Mouse (Mus musculus) C2C12 (cell line): Measurements from ENCODE around the gene Pik3cg. TPM values are rescaled to one million over a fixed set of nuclear protein-coding genes. Genes with fewer than 3 reads are reported as not detected.

ENCODE experiments used
- H3K27me3 ChIP-seq: one replicate; pipeline ENCODE4 v1.6.1; 2011; ENCODE audit not compliant: control insufficient read depth, insufficient read depth, insufficient read length
- H3K36me3 ChIP-seq: one replicate; pipeline ENCODE4 v1.6.1; 2011; ENCODE audit not compliant: control insufficient read depth, insufficient read depth
- H3K4me3 ChIP-seq: one replicate; pipeline ENCODE4 v1.5.1; 2011; ENCODE audit warnings: mild to moderate bottlenecking, control low read depth; ENCODE audit not compliant: poor library complexity, insufficient read depth, severe bottlenecking
- H3K79me2 ChIP-seq: one replicate; pipeline ENCODE4 v1.6.1; 2011; ENCODE audit not compliant: control insufficient read depth, insufficient read depth
- H3K79me3 ChIP-seq: one replicate; pipeline ENCODE4 v1.6.1; 2011; ENCODE audit warnings: low read depth, control low read depth
- H3ac ChIP-seq: one replicate; pipeline ENCODE3; 2011; ENCODE audit warnings: low read depth; ENCODE audit not compliant: control insufficient read depth, insufficient read length
- CEBPB ChIP-seq: IDR thresholded peaks from one replicate; pipeline ENCODE4 v1.6.1; 2011; ENCODE audit warnings: low read depth, mild to moderate bottlenecking, control low read depth, moderate library complexity
- CTCF ChIP-seq: IDR thresholded peaks from one replicate; pipeline ENCODE4 v1.5.1; 2011; ENCODE audit not compliant: control insufficient read depth, insufficient read depth, insufficient read length
- FOSL1 ChIP-seq: IDR thresholded peaks from one replicate; pipeline ENCODE4 v1.8.0; 2011; ENCODE audit warnings: mild to moderate bottlenecking, low read length; ENCODE audit not compliant: poor library complexity, insufficient read depth, severe bottlenecking
- MAX ChIP-seq: IDR thresholded peaks from one replicate; pipeline ENCODE4 v1.6.1; 2011; ENCODE audit warnings: mild to moderate bottlenecking, control low read depth
- MYOD1 ChIP-seq: IDR thresholded peaks from one replicate; pipeline ENCODE4 v1.6.1; 2011; ENCODE audit warnings: low read depth; ENCODE audit not compliant: control insufficient read depth, insufficient read length
- MYOG ChIP-seq: IDR thresholded peaks from one replicate; pipeline ENCODE4 v1.6.1; 2011; ENCODE audit not compliant: control insufficient read depth, insufficient read length; ENCODE audit errors: extremely low read depth
- USF1 ChIP-seq: IDR thresholded peaks from one replicate; pipeline ENCODE4 v1.6.1; 2011; ENCODE audit warnings: low read depth, mild to moderate bottlenecking, control low read depth, moderate library complexity
- polyA plus RNA-seq: library from polyadenylated mRNA; unstranded; fragments of >200 nt; fragmentation: generic; extraction: Trizol; gene quantifications from one replicate; pipeline ENCODE4 v1.2.1, GENCODE M21; 2012; ENCODE audit warnings: missing spikeins

The Pik3cg gene
- polyA plus RNA-seq, 1 experiment, result not detected

GRCm38 (mm10) chr12:32201070-32201585 lies 7.3 kb downstream of the Pik3cg start:
- Histone ChIP-seq H3K79me3 (no peaks in the 10 kb centered on the region), H3K4me3 (no peak overlapping the region)

DNA sequence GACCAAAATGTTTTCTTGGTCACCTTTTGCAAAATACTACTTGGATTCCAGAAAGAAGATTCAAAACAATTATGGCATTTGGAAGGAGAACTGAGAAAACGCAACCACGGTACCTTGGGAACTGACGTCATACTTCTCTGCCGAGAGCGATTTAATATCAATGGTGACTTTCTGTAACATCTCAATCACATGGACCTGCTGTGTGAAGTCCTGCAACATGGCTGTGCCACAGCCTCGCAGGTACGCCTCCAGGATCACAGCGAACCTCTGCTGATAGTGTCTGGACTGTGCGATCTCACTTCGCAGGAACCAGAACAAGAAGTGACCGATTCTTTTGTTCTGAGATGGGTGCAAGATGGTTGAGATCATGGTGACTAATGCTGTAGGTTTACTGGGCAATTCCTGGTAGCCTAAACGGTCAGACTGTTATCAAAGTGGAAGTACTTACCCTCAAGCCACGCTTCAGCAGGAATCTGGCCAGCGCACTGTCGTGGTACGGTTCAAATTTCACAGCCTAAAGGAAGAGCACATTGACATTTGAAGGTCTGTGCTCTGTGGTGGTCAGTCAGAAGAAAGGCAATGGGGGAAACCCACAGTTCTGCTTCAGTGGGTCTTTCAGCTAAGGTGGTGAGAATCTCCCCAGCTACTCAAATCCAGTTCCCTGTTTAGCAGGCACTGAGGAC lies 7.9 kb downstream of the Pik3cg start:
- no peaks in the 10 kb centered on the region for H3K27me3 ChIP-seq
- H3ac ChIP-seq, result no peak overlapping the region
- no peaks in the 10 kb centered on the region for H3K79me3 ChIP-seq
- TF ChIP-seq CTCF, result no peak
- no peak for TF ChIP-seq CEBPB
- TF ChIP-seq MYOD1, result no peak
- TF ChIP-seq MYOG, result no peak
- TF ChIP-seq USF1, result no peak
- TF ChIP-seq FOSL1, result no peak
- TF ChIP-seq MAX, result no peak
- no peaks in the 10 kb centered on the region for H3K79me2 ChIP-seq
- H3K4me3 ChIP-seq, result no peak overlapping the region
- no peaks in the 10 kb centered on the region for H3K36me3 ChIP-seq

More at GRCm38 (mm10) chr12:32201070-32201585, 7.3 kb downstream of the Pik3cg start:
- no peak overlapping the region for H3ac ChIP-seq
- TF ChIP-seq FOSL1 (no peak), MYOD1 (no peak), USF1 (no peak), MAX (no peak), CTCF (no peak), CEBPB (no peak)
- no peaks in the 10 kb centered on the region for H3K79me2 ChIP-seq
- H3K27me3 ChIP-seq, result no peaks in the 10 kb centered on the region
- no peaks in the 10 kb centered on the region for H3K36me3 ChIP-seq

DNA sequence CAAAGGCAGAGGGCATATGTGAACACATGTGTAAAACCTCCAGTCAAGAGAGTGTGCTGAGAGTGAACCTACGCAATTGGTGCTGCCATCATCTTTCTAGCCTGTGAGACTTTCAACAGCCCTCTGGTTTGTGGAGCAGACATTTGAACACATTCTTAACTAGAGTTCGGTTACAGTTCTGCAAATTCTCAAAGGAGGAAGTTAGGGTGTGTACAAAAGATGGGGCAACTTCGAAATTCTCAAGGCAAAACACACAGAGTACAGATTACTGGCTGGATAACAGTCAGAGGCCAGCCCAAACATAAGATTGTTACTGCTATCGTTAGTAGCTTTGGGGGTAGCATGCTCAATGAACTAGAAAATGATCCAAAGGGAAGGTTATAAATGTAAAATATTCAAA lies 9.0 kb downstream of the Pik3cg start:
- H3K36me3 ChIP-seq, result no peaks in the 10 kb centered on the region

DNA sequence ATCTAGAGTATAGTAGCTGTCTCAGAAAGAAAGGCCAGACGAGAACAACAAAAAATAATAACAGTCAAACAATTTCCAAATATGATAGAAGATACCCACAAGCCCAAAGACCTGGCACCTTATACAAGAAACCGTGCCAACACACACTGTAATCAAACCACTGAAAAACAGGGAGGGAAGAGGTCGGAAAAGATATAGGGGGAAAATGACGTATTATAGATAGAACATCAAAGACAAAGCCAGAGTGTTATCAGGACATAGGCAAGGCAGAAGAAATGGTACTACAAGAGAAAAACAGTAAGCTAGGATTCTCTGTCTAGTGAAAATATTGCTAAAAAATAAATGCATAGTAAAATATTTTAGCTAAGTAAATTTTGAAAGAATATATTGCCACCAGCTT lies 10.4 kb downstream of the Pik3cg start:
- TF ChIP-seq FOSL1 (no peak), MYOD1 (no peak), MAX (no peak), CEBPB (no peak), CTCF (no peak), MYOG (no peak), USF1 (no peak)
- no peaks in the 10 kb centered on the region for H3K27me3 ChIP-seq

More for the DNA sequence above, 9.0 kb downstream of the Pik3cg start:
- Histone ChIP-seq H3K4me3 (no peak overlapping the region), H3K79me3 (no peaks in the 10 kb centered on the region), H3K79me2 (no peaks in the 10 kb centered on the region), H3ac (no peak overlapping the region), H3K27me3 (no peaks in the 10 kb centered on the region)
- TF ChIP-seq MAX (no peak), CTCF (no peak), MYOD1 (no peak), FOSL1 (no peak), MYOG (no peak), CEBPB (no peak), USF1 (no peak)

GRCm38 (mm10) chr12:32195000-32195399 lies 13.5 kb downstream of the Pik3cg start:
- Histone ChIP-seq H3K79me3 (no peaks in the 10 kb centered on the region), H3K4me3 (no peak overlapping the region), H3K79me2 (no peaks in the 10 kb centered on the region), H3K36me3 (no peaks in the 10 kb centered on the region), H3ac (no peak overlapping the region), H3K27me3 (no peaks in the 10 kb centered on the region)
- no peak for TF ChIP-seq MAX
- TF ChIP-seq FOSL1, result no peak
- no peak for TF ChIP-seq CEBPB
- TF ChIP-seq MYOD1, result no peak
- TF ChIP-seq MYOG, result no peak
- no peak for TF ChIP-seq USF1
- no peak for TF ChIP-seq CTCF

More for the DNA sequence above, 10.4 kb downstream of the Pik3cg start:
- Histone ChIP-seq H3ac (no peak overlapping the region), H3K36me3 (no peaks in the 10 kb centered on the region), H3K79me3 (no peaks in the 10 kb centered on the region), H3K4me3 (no peak overlapping the region), H3K79me2 (no peaks in the 10 kb centered on the region)
